Mouse (Mus musculus) forebrain, embryonic 13.5 days (tissue): Measurements from ENCODE around the gene Mok. TPM values are rescaled to one million over a fixed set of nuclear protein-coding genes. Genes with fewer than 3 reads are reported as not detected.

Experiments used
- ATAC-seq: fragments of 200-750 bp; cut with Nextera tagmentation; 2 replicates; pipeline ENCODE4 v1.8.0; 2017
- H3K27ac ChIP-seq: fragments of 300-500 bp; sonication (generic); 2 replicates; pipeline ENCODE4 v1.5.1; 2015; ENCODE audit warnings: inconsistent platforms, mild to moderate bottlenecking, moderate library complexity
- H3K27me3 ChIP-seq: fragments of 300-500 bp; sonication (generic); 2 replicates; pipeline ENCODE4 v1.6.1; 2015; ENCODE audit warnings: mild to moderate bottlenecking, inconsistent platforms
- H3K36me3 ChIP-seq: fragments of 300-500 bp; sonication (generic); 2 replicates; pipeline ENCODE4 v1.6.1; 2015; ENCODE audit warnings: mild to moderate bottlenecking, inconsistent platforms; ENCODE audit not compliant: poor library complexity, severe bottlenecking
- H3K4me1 ChIP-seq: fragments of 300-500 bp; sonication (generic); 2 replicates; pipeline ENCODE4 v1.6.1; 2015; ENCODE audit warnings: inconsistent platforms
- H3K4me2 ChIP-seq: fragments of 300-500 bp; sonication (generic); 2 replicates; pipeline ENCODE4 v1.6.1; 2015; ENCODE audit warnings: inconsistent platforms, mild to moderate bottlenecking, moderate library complexity
- H3K4me3 ChIP-seq: fragments of 300-500 bp; sonication (generic); 2 replicates; pipeline ENCODE4 v1.5.1; 2015; ENCODE audit warnings: mild to moderate bottlenecking, inconsistent platforms
- H3K9ac ChIP-seq: fragments of 300-500 bp; sonication (generic); 2 replicates; pipeline ENCODE4 v1.6.1; 2015; ENCODE audit warnings: mild to moderate bottlenecking, inconsistent platforms
- H3K9me3 ChIP-seq: fragments of 300-500 bp; sonication (generic); replicated peaks from 2 replicates; pipeline ENCODE4 v1.6.1; 2016; ENCODE audit warnings: inconsistent platforms
- WGBS: fragments of 180-500 bp; shearing (Covaris S2); methylation state at CpG from one replicate; pipeline ENCODE4 v1.1.7; 2015; 5-methylcytosine and 5-hydroxymethylcytosine counted together
- polyA plus RNA-seq: library from polyadenylated mRNA; unstranded; fragments of >200 nt; fragmentation: Nextera tagmentation; extraction: Ambion mirVana; gene quantifications from 2 replicates; pipeline ENCODE4 v1.2.1, GENCODE M21; 2015

Mok gene
- polyA plus RNA-seq, 1 experiment from 2014 or later = 11.6 TPM

- Histone ChIP-seq H3K9me3 (no peaks in the 10 kb centered on the region), H3K9ac (no peak overlapping the region)
- WGBS = 88% methylated on average over 10 of the region's 10 CpGs
These were observed 42.8 kb downstream of the Mok start for GRCm38 (mm10) chr12:110797842-110798431.

DNA sequence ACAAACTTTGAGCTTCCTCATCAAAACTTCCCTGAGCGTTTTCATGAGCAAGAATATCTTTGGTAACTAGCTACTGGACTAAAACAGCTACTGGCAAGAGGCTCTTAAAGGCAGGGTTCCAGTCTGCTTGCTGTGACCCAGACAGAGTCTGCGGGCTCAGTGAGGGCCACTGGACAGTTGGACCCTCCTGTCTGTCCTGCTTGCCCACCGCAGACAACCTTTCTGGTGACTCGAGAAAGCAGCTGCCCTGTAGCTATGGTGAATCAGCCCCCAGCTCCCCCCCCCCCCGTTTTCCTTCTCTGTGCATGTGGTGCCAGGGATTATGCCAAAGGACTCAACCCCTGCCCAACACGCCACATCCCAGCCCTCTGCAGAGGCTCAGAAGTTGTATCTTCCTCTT is 43.5 kb downstream of the Mok start:
- H3K4me3 ChIP-seq = no peak overlapping the region
- H3K4me2 ChIP-seq = no peak overlapping the region
- 0 out of 2 replicates have a peak, but pooled peaks cover 3% of the 10 kb centered on the region for H3K4me1 ChIP-seq
- peaks cover 22% of the 10 kb centered on the region; the same call in 1 of the 2 replicates for H3K36me3 ChIP-seq
- H3K27ac ChIP-seq = no peak overlapping the region
- no peak overlapping the region for H3K9ac ChIP-seq
- no peaks in the 10 kb centered on the region for H3K27me3 ChIP-seq
- 86% methylated on average over 6 of the region's 6 CpGs for WGBS
- H3K9me3 ChIP-seq = no peaks in the 10 kb centered on the region
- no peak for ATAC-seq

More at GRCm38 (mm10) chr12:110797842-110798431, 42.8 kb downstream of the Mok start:
- no peak for ATAC-seq
- Histone ChIP-seq H3K4me1 (peaks cover 3% of the 10 kb centered on the region; the same call in 1 of the 2 replicates), H3K27me3 (no peaks in the 10 kb centered on the region), H3K36me3 (peaks cover 16% of the 10 kb centered on the region; the same call in 1 of the 2 replicates), H3K4me2 (no peak overlapping the region), H3K4me3 (no peak overlapping the region), H3K27ac (no peak overlapping the region)

- Histone ChIP-seq H3K27ac (no peak overlapping the region), H3K4me2 (no peak overlapping the region), H3K4me1 (0 out of 2 replicates have a peak, but pooled peaks cover 3% of the 10 kb centered on the region), H3K9ac (no peak overlapping the region), H3K9me3 (no peaks in the 10 kb centered on the region), H3K27me3 (no peaks in the 10 kb centered on the region), H3K36me3 (peaks cover 22% of the 10 kb centered on the region; the same call in 1 of the 2 replicates), H3K4me3 (no peak overlapping the region)
- ATAC-seq = no peak
- WGBS = 85% methylated on average over 6 of the region's 6 CpGs
These were observed 44.0 kb downstream of the Mok start for GRCm38 (mm10) chr12:110796748-110797147.

DNA sequence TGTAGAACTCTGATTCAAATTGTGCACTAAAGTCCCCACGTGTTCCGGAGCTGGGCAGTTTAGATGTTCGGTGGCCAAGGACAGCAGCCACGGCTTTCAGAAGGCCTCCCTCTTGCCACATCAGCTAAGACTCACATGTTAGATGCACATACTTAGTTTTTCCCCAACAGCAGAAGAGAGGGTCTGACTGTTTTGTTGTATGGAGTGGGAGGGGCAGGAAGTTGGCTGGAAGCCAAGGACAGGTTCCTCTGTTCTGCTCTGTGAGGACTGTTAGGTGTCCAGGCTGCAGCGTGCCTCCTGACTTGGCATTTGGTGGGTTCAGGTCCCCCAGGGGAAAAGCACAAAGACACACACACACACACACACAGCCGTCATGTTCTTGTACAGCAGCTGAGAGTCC is 45.7 kb downstream of the Mok start:
- Histone ChIP-seq H3K9me3 (no peaks in the 10 kb centered on the region), H3K4me2 (no peak overlapping the region), H3K27me3 (no peaks in the 10 kb centered on the region), H3K9ac (no peak overlapping the region), H3K36me3 (peaks cover 22% of the 10 kb centered on the region; the same call in 1 of the 2 replicates), H3K4me3 (no peak overlapping the region), H3K27ac (no peak overlapping the region), H3K4me1 (0 out of 2 replicates have a peak, but pooled peaks cover 3% of the 10 kb centered on the region)
- 91% methylated on average over 6 of the region's 6 CpGs for WGBS
- ATAC-seq = no peak

DNA sequence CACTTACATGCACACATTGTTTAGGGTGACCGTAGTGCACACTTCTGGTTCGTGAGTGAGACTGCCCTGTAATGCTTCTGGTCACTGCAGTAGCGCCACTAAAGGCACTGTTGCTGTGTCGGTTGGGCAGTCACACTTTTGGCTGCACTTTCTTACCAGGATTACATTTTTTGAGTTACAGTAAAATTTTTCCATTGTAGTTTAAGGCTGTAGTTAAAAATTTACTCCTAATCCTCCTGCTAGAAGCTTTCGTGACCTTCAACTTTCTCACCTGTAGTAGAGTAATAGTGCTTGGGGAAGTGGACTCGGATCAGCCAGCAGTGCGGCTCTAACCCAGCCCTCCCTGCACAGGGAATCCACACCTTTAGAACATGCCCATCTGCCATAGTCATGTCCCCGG is 49.7 kb downstream of the Mok start:
- Histone ChIP-seq H3K4me2 (no peak overlapping the region), H3K36me3 (peaks cover 17% of the 10 kb centered on the region; the same call in 1 of the 2 replicates), H3K27ac (no peak overlapping the region), H3K9me3 (no peaks in the 10 kb centered on the region), H3K27me3 (no peaks in the 10 kb centered on the region), H3K4me3 (no peak overlapping the region), H3K9ac (no peak overlapping the region), H3K4me1 (no peaks in the 10 kb centered on the region)
- no peak for ATAC-seq
- WGBS = 95% methylated on average over 8 of the region's 8 CpGs

GRCm38 (mm10) chr12:110790580-110790979 is 50.2 kb downstream of the Mok start:
- no peak overlapping the region for H3K4me2 ChIP-seq
- ATAC-seq = no peak
- H3K4me1 ChIP-seq = no peaks in the 10 kb centered on the region
- H3K27ac ChIP-seq = no peak overlapping the region
- H3K27me3 ChIP-seq = no peaks in the 10 kb centered on the region
- H3K9me3 ChIP-seq = no peaks in the 10 kb centered on the region
- H3K4me3 ChIP-seq = no peak overlapping the region
- H3K9ac ChIP-seq = no peak overlapping the region
- WGBS = 91% methylated on average over 4 of the region's 4 CpGs
- H3K36me3 ChIP-seq = peaks cover 17% of the 10 kb centered on the region; the same call in 1 of the 2 replicates

DNA sequence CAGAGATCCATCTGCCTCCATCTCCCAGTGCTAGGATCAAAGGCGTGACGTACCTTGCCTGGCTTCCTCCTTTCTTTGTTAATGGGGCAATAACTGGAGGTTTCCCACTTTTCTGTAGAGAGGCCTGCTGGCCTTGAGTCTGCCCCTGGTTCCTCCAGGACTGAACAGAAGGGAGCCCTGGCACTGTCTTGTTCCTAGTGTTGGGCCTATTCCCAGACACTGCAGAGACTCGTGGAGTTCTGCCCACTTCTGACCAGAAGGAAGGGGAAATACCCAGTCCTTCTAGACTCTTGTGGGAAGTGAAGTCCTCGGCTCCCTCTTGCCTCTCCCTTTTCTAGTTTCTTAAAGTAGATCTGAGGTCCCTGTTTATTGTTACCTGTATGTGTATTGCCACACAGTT is 54.5 kb downstream of the Mok start:
- no peak for ATAC-seq
- WGBS = 87% methylated on average over 4 of the region's 4 CpGs
- no peak overlapping the region for H3K4me3 ChIP-seq
- no peak overlapping the region for H3K4me2 ChIP-seq
- H3K4me1 ChIP-seq = no peaks in the 10 kb centered on the region
- H3K9ac ChIP-seq = no peak overlapping the region
- no peak overlapping the region for H3K27ac ChIP-seq
- peaks cover 22% of the 10 kb centered on the region for H3K36me3 ChIP-seq
- no peaks in the 10 kb centered on the region for H3K27me3 ChIP-seq
- no peaks in the 10 kb centered on the region for H3K9me3 ChIP-seq

DNA sequence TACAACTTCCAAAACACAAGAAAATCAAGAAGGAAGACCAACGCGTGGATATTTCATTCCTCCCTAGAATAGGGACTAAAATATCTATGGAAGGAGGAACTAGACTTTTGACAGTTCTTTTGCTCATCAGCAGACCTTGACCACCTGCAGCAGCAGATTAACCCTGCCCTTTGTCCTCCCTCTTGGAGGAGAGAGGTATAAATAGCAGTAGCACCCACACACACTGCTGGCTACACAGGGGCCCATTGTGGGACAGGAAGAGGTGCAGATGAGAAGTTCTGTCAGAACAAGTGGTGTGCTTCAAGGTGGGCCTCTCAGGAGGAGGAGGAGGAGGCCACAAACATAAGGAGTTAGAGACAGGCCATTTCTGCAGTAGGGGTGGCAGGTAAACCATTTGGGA is 56.5 kb downstream of the Mok start:
- 97% methylated on average over 2 of the region's 2 CpGs for WGBS
- no peaks in the 10 kb centered on the region for H3K4me1 ChIP-seq
- no peak overlapping the region for H3K4me2 ChIP-seq
- H3K4me3 ChIP-seq = no peak overlapping the region
- H3K27ac ChIP-seq = no peak overlapping the region
- H3K9ac ChIP-seq = no peak overlapping the region
- H3K9me3 ChIP-seq = no peaks in the 10 kb centered on the region
- H3K36me3 ChIP-seq = peaks cover 42% of the 10 kb centered on the region
- ATAC-seq = no peak
- no peaks in the 10 kb centered on the region for H3K27me3 ChIP-seq

DNA sequence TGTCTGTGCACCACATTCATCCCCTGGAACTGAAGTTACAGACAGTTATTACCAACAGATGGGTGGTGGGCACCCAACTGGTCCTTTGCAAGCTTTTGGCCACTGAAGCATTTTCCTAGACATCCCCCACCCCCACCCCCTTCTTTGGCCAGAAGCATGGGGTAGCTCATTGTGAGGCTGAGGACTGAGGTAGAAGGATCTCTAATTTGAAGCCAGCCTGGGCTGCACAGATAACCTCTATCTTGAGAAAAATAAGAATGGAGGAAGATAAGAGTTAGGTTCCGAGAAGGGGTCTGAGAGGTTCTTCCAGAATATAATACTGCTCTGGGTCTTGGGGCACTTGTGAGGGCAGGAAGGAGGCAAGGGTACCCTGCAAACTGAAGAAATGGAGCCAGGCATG is 58.5 kb downstream of the Mok start:
- H3K4me3 ChIP-seq = no peak overlapping the region
- no peaks in the 10 kb centered on the region for H3K27me3 ChIP-seq
- no peaks in the 10 kb centered on the region for H3K9me3 ChIP-seq
- no peak overlapping the region for H3K4me2 ChIP-seq
- no peaks in the 10 kb centered on the region for H3K4me1 ChIP-seq
- H3K9ac ChIP-seq = no peak overlapping the region
- ATAC-seq = no peak
- WGBS = 92% methylated on average over 1 of the region's 1 CpGs
- peaks cover 43% of the 10 kb centered on the region for H3K36me3 ChIP-seq
- no peak overlapping the region for H3K27ac ChIP-seq

DNA sequence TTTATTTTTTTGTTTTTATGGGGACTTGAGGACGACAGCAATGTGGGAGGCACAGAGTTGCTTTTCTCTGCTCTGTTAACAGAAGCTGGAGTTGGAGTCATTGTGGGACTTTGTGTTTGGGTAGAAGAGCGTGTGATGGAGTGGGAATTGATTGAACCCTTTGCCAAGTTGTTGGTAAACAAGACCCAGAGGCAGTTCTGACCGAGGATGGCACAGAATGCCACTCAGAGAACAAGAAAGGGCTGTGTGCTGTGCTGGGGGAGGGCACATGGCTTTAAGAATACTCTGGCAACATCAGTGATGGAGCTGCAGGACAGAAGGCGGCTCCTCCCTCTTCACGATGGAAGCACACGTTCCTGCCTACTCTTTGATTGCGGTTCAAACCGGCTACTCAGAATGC is 59.6 kb downstream of the Mok start:
- 68% methylated on average over 8 of the region's 8 CpGs for WGBS
- H3K4me1 ChIP-seq = no peaks in the 10 kb centered on the region
- no peaks in the 10 kb centered on the region for H3K27me3 ChIP-seq
- ATAC-seq = no peak
- no peak overlapping the region for H3K4me3 ChIP-seq
- peaks cover 43% of the 10 kb centered on the region for H3K36me3 ChIP-seq
- no peak overlapping the region for H3K9ac ChIP-seq
- no peak overlapping the region for H3K27ac ChIP-seq
- H3K4me2 ChIP-seq = no peak overlapping the region
- H3K9me3 ChIP-seq = no peaks in the 10 kb centered on the region

DNA sequence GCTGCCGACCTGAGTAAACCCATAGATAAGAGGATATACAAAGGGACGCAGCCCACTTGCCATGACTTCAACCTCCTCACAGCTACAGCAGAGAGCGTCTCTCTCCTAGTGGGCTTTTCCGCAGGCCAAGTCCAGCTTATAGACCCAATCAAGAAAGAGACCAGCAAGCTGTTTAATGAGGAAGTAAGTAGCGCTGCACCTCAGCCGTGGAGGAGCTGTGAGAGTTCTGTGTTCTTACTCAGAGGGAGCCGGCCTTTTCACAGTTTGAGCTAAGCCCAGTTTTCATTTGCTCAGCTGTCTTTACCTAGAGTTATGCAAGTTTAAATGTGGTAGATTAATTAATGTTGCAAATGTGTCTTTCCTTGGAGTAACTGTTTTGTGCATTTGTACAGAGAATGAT is 61.4 kb downstream of the Mok start:
- 0 out of 2 replicates have a peak, but pooled peaks cover 4% of the 10 kb centered on the region for H3K4me1 ChIP-seq
- H3K9ac ChIP-seq = no peak overlapping the region
- no peak for ATAC-seq
- 85% methylated on average over 7 of the region's 7 CpGs for WGBS
- no peaks in the 10 kb centered on the region for H3K9me3 ChIP-seq
- no peak overlapping the region for H3K27ac ChIP-seq
- H3K4me3 ChIP-seq = no peak overlapping the region
- H3K4me2 ChIP-seq = no peak overlapping the region
- H3K27me3 ChIP-seq = no peaks in the 10 kb centered on the region
- H3K36me3 ChIP-seq = peaks cover 37% of the 10 kb centered on the region

DNA sequence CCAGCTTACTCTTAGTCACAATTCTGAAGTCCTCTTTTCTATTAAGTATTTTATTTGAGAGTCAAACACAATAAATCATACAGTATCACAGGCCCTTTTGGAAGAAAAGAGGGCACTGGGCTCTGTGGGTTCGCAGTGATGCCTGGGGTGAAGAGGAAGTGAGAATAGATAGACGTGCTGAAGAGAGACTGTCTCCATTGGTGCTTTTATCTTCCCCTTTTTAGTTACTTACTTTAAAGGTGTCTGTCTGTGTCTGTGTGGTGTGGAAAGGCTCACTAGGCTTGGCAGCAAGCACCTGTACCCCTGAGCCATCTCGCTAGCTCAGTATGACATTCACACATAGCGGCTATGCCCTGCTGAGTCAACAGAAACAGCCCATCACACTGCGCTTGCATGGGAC is 62.9 kb downstream of the Mok start:
- peaks cover 35% of the 10 kb centered on the region for H3K36me3 ChIP-seq
- 88% methylated on average over 5 of the region's 5 CpGs for WGBS
- H3K9ac ChIP-seq = no peak overlapping the region
- H3K9me3 ChIP-seq = no peaks in the 10 kb centered on the region
- 0 out of 2 replicates have a peak, but pooled peaks cover 4% of the 10 kb centered on the region for H3K4me1 ChIP-seq
- H3K4me3 ChIP-seq = no peak overlapping the region
- no peaks in the 10 kb centered on the region for H3K27me3 ChIP-seq
- H3K4me2 ChIP-seq = no peak overlapping the region
- H3K27ac ChIP-seq = no peak overlapping the region
- ATAC-seq = no peak
